Mouse (Mus musculus) kidney, adult 2 months (tissue): ENCODE results near the gene Gm37240. TPM values are rescaled to one million over a fixed set of nuclear protein-coding genes. Genes with fewer than 3 reads are reported as not detected.

Experiments
- DNase-seq: peaks from one replicate; pipeline ENCODE4 v3.0.0; 2021
- H3K27ac ChIP-seq: fragments of 200-500 bp; 2 replicates; pipeline ENCODE4 v1.5.1; 2012; ENCODE audit warnings: low read depth, low read length, control low read depth, inconsistent platforms; ENCODE audit not compliant: insufficient read depth
- H3K27me3 ChIP-seq: fragments of 200-500 bp; replicated peaks from 2 replicates; pipeline ENCODE4 v1.6.1; 2012; ENCODE audit warnings: mild to moderate bottlenecking, moderate library complexity, low read length, inconsistent platforms; ENCODE audit not compliant: control insufficient read depth, insufficient read depth
- H3K36me3 ChIP-seq: fragments of 200-500 bp; 2 replicates; pipeline ENCODE4 v1.6.1; 2012; ENCODE audit warnings: mild to moderate bottlenecking, moderate library complexity, low read length, inconsistent platforms; ENCODE audit not compliant: control insufficient read depth, insufficient read depth
- H3K4me1 ChIP-seq: fragments of 200-500 bp; 2 replicates; pipeline ENCODE4 v1.6.1; 2011; ENCODE audit warnings: low read length; ENCODE audit not compliant: control insufficient read depth, insufficient read depth
- H3K4me3 ChIP-seq: fragments of 200-500 bp; 2 replicates; pipeline ENCODE4 v1.5.1; 2011; ENCODE audit warnings: mild to moderate bottlenecking, low read depth, low read length, control low read depth; ENCODE audit not compliant: insufficient read depth
- CTCF ChIP-seq: fragments of 200-500 bp; conservative IDR thresholded peaks from 2 replicates; pipeline ENCODE4 v1.5.1; 2011; ENCODE audit warnings: low read depth, mild to moderate bottlenecking, control low read depth, low read length, moderate library complexity, mixed read lengths; ENCODE audit not compliant: insufficient read depth, insufficient read length
- POLR2A ChIP-seq: fragments of 200-500 bp; IDR thresholded peaks from one replicate; pipeline ENCODE4 v1.6.1; 2011; ENCODE audit warnings: low read depth, low read length, control low read depth
- WGBS: fragments of 180-500 bp; shearing (Covaris S2); methylation state at CpG from one replicate; pipeline ENCODE4 v1.1.7; 2018; 5-methylcytosine and 5-hydroxymethylcytosine counted together
- polyA plus RNA-seq: library from polyadenylated mRNA; depleted of rRNA; stranded (reverse); fragments of >200 nt; gene quantifications from 2 replicates; pipeline ENCODE4 v1.2.3, GENCODE M21; 2012

The Gm37240 gene
- polyA plus RNA-seq, 1 experiment: 5.5 TPM

- 96% methylated on average over 2 of the region's 2 CpGs for WGBS
- no peak for DNase-seq
- Histone ChIP-seq H3K4me1 (no peaks in the 10 kb centered on the region), H3K27me3 (no peaks in the 10 kb centered on the region), H3K27ac (no peak overlapping the region), H3K36me3 (no peaks in the 10 kb centered on the region), H3K4me3 (no peak overlapping the region)
- TF ChIP-seq CTCF (no peak), POLR2A (no peak)
These were observed 1201.0 kb downstream of the Gm37240 start for GRCm38 (mm10) chr3:84686294-84686672.

GRCm38 (mm10) chr3:84685662-84686293 lies 1201.5 kb downstream of the Gm37240 start:
- 70% methylated on average over 8 of the region's 8 CpGs for WGBS
- H3K27me3 ChIP-seq: no peaks in the 10 kb centered on the region
- DNase-seq: no peak

GRCm38 (mm10) chr3:84683788-84684187 lies 1203.5 kb downstream of the Gm37240 start:
- no peaks in the 10 kb centered on the region for H3K27me3 ChIP-seq
- H3K4me3 ChIP-seq: no peak overlapping the region
- no peak overlapping the region for H3K27ac ChIP-seq
- no peak for DNase-seq
- no peaks in the 10 kb centered on the region for H3K36me3 ChIP-seq
- H3K4me1 ChIP-seq: no peaks in the 10 kb centered on the region
- WGBS: 93% methylated on average over 6 of the region's 6 CpGs
- TF ChIP-seq POLR2A (no peak), CTCF (no peak)

More at GRCm38 (mm10) chr3:84685662-84686293, 1201.5 kb downstream of the Gm37240 start:
- Histone ChIP-seq H3K4me3 (no peak overlapping the region), H3K36me3 (no peaks in the 10 kb centered on the region), H3K4me1 (no peaks in the 10 kb centered on the region), H3K27ac (no peak overlapping the region)
- TF ChIP-seq POLR2A (no peak), CTCF (no peak)

- Histone ChIP-seq H3K27me3 (no peaks in the 10 kb centered on the region), H3K4me1 (no peaks in the 10 kb centered on the region), H3K27ac (no peak overlapping the region), H3K36me3 (no peaks in the 10 kb centered on the region), H3K4me3 (no peak overlapping the region)
- 85% methylated on average over 8 of the region's 8 CpGs for WGBS
- no peak for TF ChIP-seq CTCF
- no peak for TF ChIP-seq POLR2A
- no peak for DNase-seq
These were observed 1205.6 kb downstream of the Gm37240 start for GRCm38 (mm10) chr3:84681699-84682098.

GRCm38 (mm10) chr3:84680062-84680461 lies 1207.3 kb downstream of the Gm37240 start:
- no peaks in the 10 kb centered on the region for H3K4me1 ChIP-seq
- no peaks in the 10 kb centered on the region for H3K27me3 ChIP-seq
- WGBS: 94% methylated on average over 7 of the region's 7 CpGs
- TF ChIP-seq CTCF (no peak), POLR2A (no peak)
- DNase-seq: no peak
- no peak overlapping the region for H3K27ac ChIP-seq
- H3K36me3 ChIP-seq: no peaks in the 10 kb centered on the region
- no peak overlapping the region for H3K4me3 ChIP-seq

GRCm38 (mm10) chr3:84679542-84679941 lies 1207.8 kb downstream of the Gm37240 start:
- no peaks in the 10 kb centered on the region for H3K36me3 ChIP-seq
- no peaks in the 10 kb centered on the region for H3K27me3 ChIP-seq
- H3K4me1 ChIP-seq: no peaks in the 10 kb centered on the region
- WGBS: 93% methylated on average over 8 of the region's 8 CpGs
- DNase-seq: no peak
- TF ChIP-seq CTCF (no peak), POLR2A (no peak)
- H3K4me3 ChIP-seq: no peak overlapping the region
- no peak overlapping the region for H3K27ac ChIP-seq

- TF ChIP-seq POLR2A (no peak), CTCF (no peak)
These were observed 1208.4 kb downstream of the Gm37240 start for GRCm38 (mm10) chr3:84678891-84679290.

GRCm38 (mm10) chr3:84675710-84676109 lies 1211.6 kb downstream of the Gm37240 start:
- H3K27me3 ChIP-seq: no peaks in the 10 kb centered on the region
- TF ChIP-seq CTCF (no peak), POLR2A (no peak)
- H3K4me3 ChIP-seq: no peak overlapping the region
- DNase-seq: no peak
- H3K4me1 ChIP-seq: no peaks in the 10 kb centered on the region
- H3K36me3 ChIP-seq: no peaks in the 10 kb centered on the region
- 74% methylated on average over 5 of the region's 5 CpGs for WGBS
- H3K27ac ChIP-seq: no peak overlapping the region

More at GRCm38 (mm10) chr3:84678891-84679290, 1208.4 kb downstream of the Gm37240 start:
- no peak overlapping the region for H3K4me3 ChIP-seq
- DNase-seq: no peak
- H3K27me3 ChIP-seq: no peaks in the 10 kb centered on the region
- H3K4me1 ChIP-seq: no peaks in the 10 kb centered on the region
- 80% methylated on average over 5 of the region's 5 CpGs for WGBS
- H3K36me3 ChIP-seq: no peaks in the 10 kb centered on the region
- no peak overlapping the region for H3K27ac ChIP-seq
